In genomic region chr14:49153801-49154200, GRCm38 (mm10) we compare ENCODE assay signal across 7 mouse cellular contexts. TPM values are rescaled to one million over a fixed set of nuclear protein-coding genes. Genes with fewer than 3 reads are reported as not detected.
DNase-seq lines count a peak whose midpoint lies in the region; ATAC-seq and TF ChIP-seq lines count a peak whose summit lies in the region.

No protein-coding gene starts in this region.

- no peak for TF ChIP-seq POLR2A in bone marrow, adult 2 months (IDR thresholded peaks at IDR 0.05; ENCODE audit: borderline replicate concordance, control insufficient read depth, low read depth, low read length)
- no peak for TF ChIP-seq POLR2A in small intestine, adult 2 months (IDR thresholded peaks at IDR 0.05; ENCODE audit: low read depth, low read length)

- ATAC-seq in embryonic facial prominence, embryonic 14.5 days (ENCODE audit: low read depth) = no peak
- no peak for ATAC-seq in lung, embryonic 14.5 days (ENCODE audit: insufficient read depth)

- DNase-seq in 3T3-L1 (ENCODE audit: low read depth, low spot score) = peak; percentile 68
- DNase-seq in CD4-positive, CD25-positive, alpha-beta regulatory T cell, adult 2 months (ENCODE audit: low read depth, low spot score) = peak; percentile 87
- peak; percentile 48 for DNase-seq in embryonic facial prominence, embryonic 14.5 days (ENCODE audit: low spot score)
- DNase-seq in kidney, postnatal 14 days = peak; percentile 56
- peak; percentile 77 for DNase-seq in lung, embryonic 14.5 days

- H3K36me3 ChIP-seq in embryonic facial prominence, embryonic 14.5 days (ENCODE audit: control insufficient read depth, insufficient read depth, low read length) = no peaks in the 10 kb centered on the region
- H3K36me3 ChIP-seq in lung, embryonic 14.5 days (ENCODE audit: insufficient read depth) = no peaks in the 10 kb centered on the region
- H3K36me3 ChIP-seq in small intestine, adult 2 months (ENCODE audit: control insufficient read depth, insufficient read depth, low read length) = no peaks in the 10 kb centered on the region

- H3K4me2 ChIP-seq in embryonic facial prominence, embryonic 14.5 days (ENCODE audit: low read depth, low read length) = no peak overlapping the region
- no peak overlapping the region for H3K4me2 ChIP-seq in lung, embryonic 14.5 days

- 31% methylated on average over 7 of the region's 7 CpGs for WGBS in bone marrow, adult 2 months
- 25% methylated on average over 7 of the region's 7 CpGs for WGBS in embryonic facial prominence, embryonic 14.5 days
- 36% methylated on average over 7 of the region's 7 CpGs for WGBS in lung, embryonic 14.5 days
- WGBS in small intestine, adult 2 months = 26% methylated on average over 7 of the region's 7 CpGs

- peak; percentile 63 for TF ChIP-seq CTCF in bone marrow, adult 2 months (IDR thresholded peaks at IDR 0.05; ENCODE audit: control insufficient read depth, insufficient read depth, low read length)
- TF ChIP-seq CTCF in lung, embryonic 14.5 days (IDR thresholded peaks at IDR 0.05; ENCODE audit: low read depth) = peak; percentile 84
- peak; percentile 76; the same call in 1 of the 2 replicates for TF ChIP-seq CTCF in small intestine, adult 2 months (IDR thresholded peaks at IDR 0.05; ENCODE audit: extremely low read depth, insufficient read length, insufficient replicate concordance, low read depth, low read length)

- H3K9ac ChIP-seq in embryonic facial prominence, embryonic 14.5 days (ENCODE audit: low read depth, low read length) = no peak overlapping the region
- no peak overlapping the region for H3K9ac ChIP-seq in lung, embryonic 14.5 days

- no peaks in the 10 kb centered on the region for H3K9me3 ChIP-seq in embryonic facial prominence, embryonic 14.5 days (ENCODE audit: control insufficient read depth, low read length)
- no peaks in the 10 kb centered on the region for H3K9me3 ChIP-seq in lung, embryonic 14.5 days (ENCODE audit: low read depth, low read length)

- H3K27ac ChIP-seq in bone marrow, adult 2 months (ENCODE audit: control insufficient read depth, insufficient read depth, low read depth, low read length, poor library complexity) = no peak overlapping the region
- no peak overlapping the region for H3K27ac ChIP-seq in embryonic facial prominence, embryonic 14.5 days (replicated peaks; ENCODE audit: low read depth, low read length)
- H3K27ac ChIP-seq in lung, embryonic 14.5 days (ENCODE audit: low read depth) = no peak overlapping the region
- no peak overlapping the region for H3K27ac ChIP-seq in small intestine, adult 2 months (ENCODE audit: insufficient read depth, low read depth, low read length)

- no peak overlapping the region for H3K4me3 ChIP-seq in bone marrow, adult 2 months (replicated peaks; ENCODE audit: control insufficient read depth, low read depth, low read length)
- no peak overlapping the region for H3K4me3 ChIP-seq in embryonic facial prominence, embryonic 14.5 days (ENCODE audit: low read depth, low read length)
- H3K4me3 ChIP-seq in lung, embryonic 14.5 days (ENCODE audit: low read depth, low read length) = no peak overlapping the region
- no peak overlapping the region for H3K4me3 ChIP-seq in small intestine, adult 2 months (ENCODE audit: low read depth, low read length)

- H3K27me3 ChIP-seq in embryonic facial prominence, embryonic 14.5 days (replicated peaks; ENCODE audit: control insufficient read depth, insufficient read depth, low read length) = no peaks in the 10 kb centered on the region
- H3K27me3 ChIP-seq in lung, embryonic 14.5 days (ENCODE audit: insufficient read depth, low read length) = no peaks in the 10 kb centered on the region
- H3K27me3 ChIP-seq in small intestine, adult 2 months (ENCODE audit: control insufficient read depth, insufficient read depth, low read length) = no peaks in the 10 kb centered on the region

- H3K4me1 ChIP-seq in bone marrow, adult 2 months (ENCODE audit: control insufficient read depth, insufficient read depth, low read length) = no peaks in the 10 kb centered on the region
- no peaks in the 10 kb centered on the region for H3K4me1 ChIP-seq in embryonic facial prominence, embryonic 14.5 days (ENCODE audit: control insufficient read depth, insufficient read depth, low read length)
- no peaks in the 10 kb centered on the region for H3K4me1 ChIP-seq in lung, embryonic 14.5 days (ENCODE audit: insufficient read depth)
- H3K4me1 ChIP-seq in small intestine, adult 2 months (ENCODE audit: control insufficient read depth, insufficient read depth, insufficient read length, low read length) = no peaks in the 10 kb centered on the region

RNA-seq across cellular contexts. Expression of gene Naa30, which starts 18.2 kb away (rescaled TPM):
- polyA plus RNA-seq in bone marrow, adult 2 months (2011; ENCODE audit: insufficient read depth, insufficient read length, low replicate concordance, missing spikeins) = 8.1 and 13.6 TPM in 2 replicates
- polyA plus RNA-seq in embryonic facial prominence, embryonic 14.5 days (2014; fragmentation: Nextera tagmentation; extraction: Ambion mirVana) = 13.3 and 14.0 TPM in 2 replicates
- polyA plus RNA-seq in lung, embryonic 14.5 days (2014; fragmentation: Nextera tagmentation; extraction: Ambion mirVana) = 12.5 and 16.7 TPM in 2 replicates
- 1.9 and 3.7 TPM in 2 replicates for polyA plus RNA-seq in small intestine, adult 2 months (2012; rRNA removed)
